Mouse (Mus musculus) kidney, adult 8-10 months (tissue): ENCODE data around the gene Macc1.

Source experiments
- DNase-seq, 2 experiments: peaks; one replicate each; pipeline ENCODE4 v3.0.0; 2022

The Macc1 gene

DNA sequence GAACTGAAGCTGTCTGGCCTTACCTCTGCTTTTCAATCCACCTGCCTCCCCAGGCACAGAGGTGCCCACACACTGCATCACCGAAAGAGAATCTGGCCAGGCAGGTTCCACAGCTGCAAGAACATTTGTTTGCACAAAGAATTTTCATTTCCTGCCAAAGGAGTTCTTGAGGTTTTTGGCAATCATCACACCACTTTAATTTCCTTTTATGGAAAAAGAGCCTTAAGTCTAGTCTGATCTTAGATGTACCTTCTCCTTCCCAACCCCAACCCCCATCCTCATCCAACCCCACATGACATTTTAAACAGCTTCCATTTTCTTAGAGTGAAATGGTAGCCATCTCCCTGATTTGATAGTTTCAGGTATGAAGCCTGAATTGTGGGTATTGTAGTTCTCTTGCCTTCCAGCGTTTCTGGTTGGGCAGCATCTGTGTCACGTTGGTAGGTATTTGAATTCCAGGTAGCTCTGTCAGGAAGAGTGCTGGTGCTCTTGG lies 76.2 kb downstream of the Macc1 start:
- peak; percentile 17 to 38 for DNase-seq

DNA sequence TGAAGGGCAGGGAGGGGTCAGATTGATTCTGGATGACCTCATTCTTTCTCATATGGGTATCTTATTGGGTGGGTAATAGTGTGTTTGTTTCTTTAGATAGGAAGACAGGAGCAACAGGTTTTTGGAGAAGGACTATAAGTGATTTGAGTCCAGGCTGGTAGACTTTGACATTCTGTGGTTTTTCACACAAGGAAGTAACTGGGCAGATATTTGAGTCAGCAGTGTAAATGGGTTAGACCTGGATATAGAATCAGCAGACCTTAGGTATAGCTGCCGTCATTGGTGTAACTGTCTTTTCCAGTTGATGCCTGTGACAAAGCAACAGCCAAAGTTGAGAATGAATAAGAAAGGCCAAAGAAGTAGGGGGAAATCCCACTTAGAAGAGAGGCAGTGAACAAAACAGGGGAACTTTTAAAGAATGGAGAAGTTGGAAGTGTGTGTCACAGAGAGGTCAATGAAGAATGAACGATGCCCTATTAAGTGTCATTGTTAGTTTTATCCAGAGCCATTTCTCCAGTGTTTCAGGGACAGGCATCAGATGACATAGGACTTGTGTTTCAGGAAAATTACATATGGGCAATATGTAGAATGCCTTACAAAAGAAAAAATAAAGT lies 84.1 kb downstream of the Macc1 start:
- DNase-seq, result no peak

DNA sequence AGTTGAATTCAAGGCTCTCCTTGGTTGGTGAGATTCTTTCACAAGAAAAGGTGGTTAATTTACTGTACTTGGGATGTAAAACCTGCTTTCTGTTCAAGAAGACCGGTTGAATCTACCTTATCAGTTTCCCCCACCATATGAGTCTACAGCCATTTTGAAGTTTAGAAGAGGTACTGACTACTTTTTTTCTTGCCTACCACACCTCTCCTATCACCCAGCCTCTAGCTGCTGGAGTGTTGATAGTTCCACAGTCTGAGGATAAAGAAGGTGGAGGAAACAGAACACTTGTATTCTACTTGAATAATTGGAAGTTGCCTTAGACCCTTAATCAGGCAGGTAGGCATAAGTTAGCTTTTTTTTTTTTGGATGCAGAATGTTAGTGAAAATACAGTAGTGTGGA lies 88.2 kb downstream of the Macc1 start:
- DNase-seq, result no peak

DNA sequence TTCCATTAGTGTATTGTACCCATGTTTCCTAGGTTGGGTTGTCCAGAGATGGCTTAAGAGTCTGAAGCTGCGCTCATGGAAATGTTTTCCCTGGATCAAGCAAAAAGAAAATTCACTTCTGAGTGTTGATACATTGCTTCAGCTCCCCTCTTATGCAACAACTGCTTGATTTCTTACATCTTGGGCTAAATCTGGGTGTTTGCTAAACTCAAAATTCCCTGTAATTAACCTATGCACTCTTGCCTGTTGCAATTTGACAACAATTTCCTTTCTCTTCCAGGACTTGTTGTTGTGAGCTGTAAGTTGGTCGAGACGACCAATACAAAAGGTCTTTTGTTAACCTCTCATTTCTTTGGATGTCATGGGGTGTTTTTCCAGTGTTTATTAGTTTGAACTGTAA lies 88.7 kb downstream of the Macc1 start:
- peak in 1 of 2 experiments; percentile 12 for DNase-seq

DNA sequence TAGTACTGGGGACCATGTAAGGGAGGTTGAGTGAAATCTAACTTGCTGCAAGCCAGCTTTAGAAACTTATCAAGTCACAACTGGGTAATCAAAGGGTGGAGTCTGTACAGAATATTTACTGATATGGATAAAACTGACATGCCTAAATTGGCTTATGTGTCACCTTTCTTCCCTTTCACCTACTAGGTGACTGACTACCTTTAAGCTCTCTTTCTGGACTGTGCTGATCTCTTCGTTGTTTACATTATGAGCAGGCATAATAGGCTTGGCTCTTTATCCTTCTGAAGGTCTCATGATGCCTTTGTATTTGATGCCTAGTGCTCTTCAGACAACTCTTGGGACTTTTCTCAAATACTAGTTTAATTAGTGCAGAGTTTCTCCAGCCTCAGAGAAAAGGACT lies 90.7 kb downstream of the Macc1 start:
- DNase-seq, result no peak

DNA sequence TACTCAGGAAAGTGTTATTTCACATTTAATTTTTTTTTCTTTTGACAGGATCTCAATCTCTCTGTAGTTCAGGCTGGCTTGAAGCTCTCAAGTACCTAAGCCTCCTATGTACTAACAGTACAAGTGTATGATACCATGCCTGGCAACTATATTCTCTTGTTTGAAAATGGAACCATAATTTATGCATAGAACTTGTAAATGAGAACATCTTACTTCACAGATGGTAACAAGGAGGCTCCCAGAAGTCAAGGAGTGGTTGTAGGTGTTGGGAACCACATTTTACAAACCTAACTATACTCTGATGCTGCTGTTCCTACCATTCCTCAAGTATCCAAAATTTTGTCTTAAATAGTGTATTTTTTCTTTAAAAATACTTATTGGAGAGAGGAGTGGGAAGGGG lies 96.5 kb downstream of the Macc1 start:
- DNase-seq, result no peak

DNA sequence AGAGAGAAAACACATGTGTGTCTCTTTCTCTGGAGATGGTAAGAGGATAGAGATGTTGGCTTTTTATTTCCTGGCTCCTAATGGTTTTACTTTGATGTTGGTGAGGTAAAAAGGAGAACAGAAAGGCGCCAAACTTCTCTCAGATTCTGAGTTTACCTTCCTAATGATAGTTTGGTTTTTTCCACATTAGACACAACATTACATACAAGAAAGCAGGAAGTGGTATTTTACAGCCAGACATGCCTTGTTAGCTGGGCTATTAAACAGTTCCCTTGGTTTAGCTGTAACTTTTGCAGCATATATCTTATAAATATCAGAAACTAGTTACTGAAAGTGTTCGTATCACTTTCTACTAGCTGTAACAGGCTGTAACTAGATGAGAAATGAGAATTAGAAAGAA lies 96.9 kb downstream of the Macc1 start:
- no peak for DNase-seq

DNA sequence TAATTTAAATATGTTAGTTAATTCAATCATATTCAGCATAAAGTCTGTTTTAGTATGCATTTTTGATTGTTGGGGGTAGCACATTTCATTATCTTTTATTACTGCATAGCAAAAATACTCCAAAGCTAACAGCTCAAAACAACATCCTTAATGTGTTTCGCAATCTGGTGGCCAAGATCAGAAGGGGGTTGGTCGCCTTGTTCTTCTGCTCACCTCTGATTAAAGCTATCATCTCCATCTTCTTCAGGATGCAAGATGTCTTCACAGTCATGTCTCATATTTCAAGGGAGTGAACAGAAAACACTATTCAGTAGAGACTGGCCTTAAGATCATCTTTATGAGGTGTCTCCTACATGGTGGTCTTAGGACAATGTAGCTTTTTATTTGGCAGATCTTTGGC lies 97.9 kb downstream of the Macc1 start:
- no peak for DNase-seq

DNA sequence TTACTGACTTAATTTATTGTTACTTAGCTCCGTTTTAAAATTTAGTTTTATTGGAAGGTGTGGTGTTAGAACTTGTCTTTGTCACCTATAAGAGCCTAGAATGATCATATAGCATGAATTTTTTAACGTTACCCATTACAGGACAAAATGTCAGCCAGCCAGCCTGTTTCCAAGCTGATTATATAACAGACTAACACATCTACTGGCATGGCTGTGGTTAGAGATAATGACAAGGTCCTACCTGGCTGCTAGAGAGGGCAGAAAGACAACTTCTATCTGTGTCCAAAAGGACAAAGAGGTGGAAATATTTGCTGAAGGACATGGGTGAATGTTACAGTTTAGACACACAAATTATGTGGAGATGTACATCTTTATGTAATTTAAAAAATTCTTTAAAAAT lies 101.8 kb downstream of the Macc1 start:
- DNase-seq, result no peak

DNA sequence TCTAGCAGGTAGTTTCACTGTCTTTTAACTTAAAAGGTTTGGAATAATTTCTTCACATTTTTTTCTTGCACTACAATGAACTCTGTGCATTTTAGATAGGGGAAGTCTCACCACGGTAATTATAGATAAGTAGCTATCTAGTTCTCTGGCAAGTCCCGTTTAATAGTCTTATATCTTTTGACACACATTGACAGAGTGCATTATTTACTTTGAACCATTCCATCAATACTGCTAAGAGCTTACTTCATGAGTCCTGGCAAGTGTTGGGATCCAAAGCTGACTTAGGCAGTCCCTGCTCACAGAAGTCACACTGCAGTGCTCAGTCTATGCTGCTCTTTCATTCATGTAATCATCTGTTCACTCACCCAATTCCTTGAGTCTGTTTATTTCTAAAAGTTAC lies 111.7 kb downstream of the Macc1 start:
- no peak for DNase-seq

DNA sequence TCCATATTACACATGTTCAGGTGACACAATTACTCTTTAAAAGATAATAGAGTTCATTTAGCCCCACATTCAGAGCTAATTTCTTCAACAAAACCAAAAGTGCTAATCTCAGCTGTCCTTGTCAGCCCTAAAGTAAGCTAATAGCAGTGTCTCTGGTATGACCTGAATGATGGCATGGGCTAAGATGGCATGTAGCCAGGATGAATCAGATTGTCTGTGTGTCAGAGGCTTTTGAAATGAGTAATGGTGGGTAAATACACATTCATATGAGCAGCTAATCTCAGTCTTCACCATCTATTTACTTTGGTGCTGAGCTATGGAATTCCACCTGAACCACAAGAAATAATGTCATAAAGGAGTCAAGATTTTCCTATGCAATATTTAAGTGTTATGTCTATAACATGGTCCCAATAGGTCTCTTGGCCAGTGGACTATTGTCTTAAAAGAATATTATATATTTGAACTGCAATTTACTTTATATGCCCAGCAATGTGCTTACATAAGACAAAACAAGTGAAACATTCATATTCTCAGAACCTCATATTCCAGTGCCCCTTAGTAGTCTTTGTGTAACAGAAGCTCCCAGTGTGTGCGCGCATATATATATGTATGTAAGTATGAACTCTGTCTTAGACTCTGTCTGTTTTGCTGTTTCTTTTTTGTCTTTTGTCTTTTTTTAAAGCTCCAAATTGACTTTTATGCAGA lies 112.3 kb downstream of the Macc1 start:
- no peak for DNase-seq

DNA sequence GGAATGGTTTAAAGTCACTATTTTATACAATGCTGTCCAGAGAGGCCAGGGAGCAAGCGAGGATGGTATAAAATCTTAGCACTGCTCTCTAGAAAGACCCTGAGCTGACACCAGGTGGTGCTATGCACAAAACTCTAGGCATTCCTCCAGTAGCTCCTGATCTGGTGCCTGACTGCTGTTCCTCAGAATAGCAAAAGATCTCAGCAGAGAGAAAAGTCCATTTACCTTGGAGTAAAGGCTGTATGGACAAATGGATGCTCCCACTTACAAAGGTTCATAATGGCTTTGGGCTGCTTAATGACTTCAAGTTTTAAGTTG lies 112.8 kb downstream of the Macc1 start:
- peak; percentile 32 to 66 for DNase-seq

DNA sequence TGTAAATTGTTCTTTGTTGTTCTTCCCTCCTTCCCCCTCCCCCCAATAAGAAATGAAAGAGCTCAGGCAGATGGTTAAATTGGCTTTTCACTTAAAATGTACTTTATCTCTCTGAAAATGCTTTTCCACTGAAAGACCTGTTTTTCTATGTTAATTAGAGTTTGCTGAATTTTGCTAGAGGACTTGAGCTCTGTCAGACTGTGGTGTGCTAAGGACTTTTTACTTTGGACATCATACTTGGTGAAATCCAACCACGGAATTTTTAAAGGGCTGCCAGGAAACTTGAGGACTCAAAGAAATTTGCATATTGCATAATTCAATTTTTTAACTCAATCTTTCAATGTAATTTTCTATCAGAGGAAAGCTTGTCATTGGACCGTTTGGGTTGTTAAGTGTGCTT lies 126.7 kb downstream of the Macc1 start:
- peak in 1 of 2 experiments; percentile 8 for DNase-seq

DNA sequence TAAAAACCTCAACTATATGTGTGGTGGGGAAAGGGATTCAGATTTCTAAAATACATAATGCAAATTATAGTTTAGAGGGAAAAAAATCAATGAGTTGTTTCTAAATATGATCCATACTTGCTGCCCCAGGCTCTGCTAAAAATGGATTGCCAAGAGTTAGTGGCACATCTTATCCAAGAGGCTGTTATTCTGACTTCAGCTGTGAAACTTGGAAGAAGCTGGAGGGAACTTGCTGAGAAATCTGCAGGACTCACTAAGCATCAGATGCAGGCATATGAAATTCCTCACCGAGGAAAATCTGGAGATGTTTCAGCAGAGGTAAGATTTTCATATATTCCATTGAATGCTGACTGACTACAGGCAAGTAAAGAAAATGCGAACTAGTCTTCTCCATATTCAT lies 136.0 kb downstream of the Macc1 start:
- DNase-seq, result no peak

DNA sequence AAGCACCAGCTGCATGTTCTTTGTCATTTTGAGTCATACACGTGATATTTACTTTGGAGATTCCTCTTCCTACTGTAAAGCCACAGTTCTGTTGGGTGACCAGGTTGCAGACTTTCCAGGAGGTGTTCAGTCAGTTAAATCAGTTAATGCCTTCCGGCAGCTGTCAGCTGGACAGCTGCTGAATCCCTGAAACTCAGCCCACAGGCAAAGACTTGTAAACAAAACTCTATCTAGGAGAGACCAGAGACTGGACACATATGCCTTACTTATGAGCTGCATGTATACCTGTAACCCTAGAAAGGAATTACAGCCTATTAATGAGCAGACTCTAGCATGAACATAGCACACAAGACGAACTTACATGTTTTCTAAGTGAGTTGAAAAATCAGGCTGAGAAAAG lies 137.2 kb downstream of the Macc1 start:
- no peak for DNase-seq

DNA sequence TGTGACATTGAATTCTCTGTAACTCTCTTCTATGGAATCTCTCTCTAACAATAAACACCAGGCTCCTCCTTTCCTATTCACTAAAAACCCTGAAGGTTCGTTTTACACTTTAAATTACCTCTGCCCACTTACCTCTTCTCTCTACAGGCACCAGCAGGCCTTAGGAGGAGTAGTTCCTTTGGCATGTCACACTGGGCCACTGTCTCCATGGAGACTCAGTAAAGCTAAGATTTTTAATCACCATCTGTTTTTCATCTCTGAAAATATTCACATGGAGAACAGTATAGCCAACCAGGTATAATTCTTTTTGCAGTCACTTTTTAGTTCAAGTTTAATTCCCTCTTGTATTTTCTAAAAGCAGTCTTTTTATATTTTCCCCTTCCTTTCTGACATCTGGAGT lies 140.0 kb downstream of the Macc1 start:
- no peak for DNase-seq

DNA sequence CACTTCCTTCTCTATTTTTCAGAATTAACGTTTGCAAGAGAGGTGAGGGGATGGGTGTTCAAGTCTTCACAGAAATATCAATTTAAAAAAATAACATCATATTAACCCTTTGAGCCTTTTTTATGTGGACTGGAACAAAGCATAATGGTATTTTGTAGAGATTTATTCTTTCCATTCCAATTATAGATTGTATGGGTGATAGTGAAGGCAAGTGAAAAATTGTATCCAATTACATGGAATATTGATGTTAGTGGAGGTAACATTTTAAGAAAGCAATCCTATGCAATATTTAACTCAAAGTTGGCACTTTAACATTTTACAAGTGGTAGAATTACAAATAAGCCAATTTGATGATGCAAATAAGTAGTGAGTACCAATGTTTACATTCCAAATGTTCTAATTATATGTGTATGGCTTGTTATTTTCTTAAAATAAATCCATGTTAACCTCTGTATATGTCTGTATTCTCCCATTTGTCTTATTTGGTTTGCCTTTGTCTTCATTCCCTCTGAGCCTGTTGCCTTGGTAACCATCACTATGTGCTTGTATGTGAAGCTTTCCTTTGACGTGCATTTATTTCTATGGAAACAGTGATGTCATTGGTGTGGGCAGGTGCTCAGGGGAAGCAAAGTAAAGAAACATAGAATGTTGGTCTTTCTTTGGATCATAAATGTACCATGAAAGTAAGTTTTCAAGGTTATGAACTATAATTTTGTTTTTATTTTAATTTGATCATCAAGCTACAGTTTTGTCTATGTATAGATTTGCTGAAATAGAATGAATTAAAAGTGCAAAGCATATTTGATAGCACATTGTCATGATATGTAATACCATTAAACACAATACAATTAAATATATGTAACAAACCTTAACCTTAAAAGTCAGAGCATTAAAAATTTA lies 150.2 kb downstream of the Macc1 start:
- no peak for DNase-seq

DNA sequence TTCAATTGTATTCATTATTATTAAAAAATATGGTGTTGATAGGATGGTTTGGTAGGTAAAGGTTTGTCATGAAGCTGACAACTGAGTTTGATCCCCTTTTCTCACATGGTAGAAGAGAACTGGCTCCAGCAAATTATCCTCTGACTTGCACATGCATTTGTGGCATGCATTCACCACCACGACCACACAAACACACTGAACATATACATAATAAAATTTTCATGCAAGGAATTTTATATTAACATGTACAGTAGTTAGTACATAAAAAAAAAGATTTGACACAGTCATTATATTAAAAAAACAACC lies 150.8 kb downstream of the Macc1 start:
- no peak for DNase-seq

DNA sequence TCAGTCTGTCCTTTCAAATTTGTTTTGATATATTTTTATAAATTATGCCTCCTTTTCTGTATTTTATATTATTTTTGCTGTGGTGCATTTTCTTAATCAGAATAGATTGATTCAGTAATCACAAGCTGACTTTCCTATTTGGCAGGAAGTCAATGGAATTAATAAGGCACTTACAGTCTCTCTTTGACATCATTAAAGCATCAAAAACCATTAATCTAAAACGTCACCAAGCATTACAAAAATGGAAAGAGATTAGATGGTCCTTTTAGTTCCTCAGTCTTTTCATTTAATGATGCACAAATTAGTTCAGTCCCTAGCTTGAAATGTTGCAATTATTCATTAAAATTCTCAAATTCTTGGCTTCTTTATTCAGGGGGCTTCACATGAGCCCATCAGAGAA lies 153.6 kb downstream of the Macc1 start:
- DNase-seq, result no peak

DNA sequence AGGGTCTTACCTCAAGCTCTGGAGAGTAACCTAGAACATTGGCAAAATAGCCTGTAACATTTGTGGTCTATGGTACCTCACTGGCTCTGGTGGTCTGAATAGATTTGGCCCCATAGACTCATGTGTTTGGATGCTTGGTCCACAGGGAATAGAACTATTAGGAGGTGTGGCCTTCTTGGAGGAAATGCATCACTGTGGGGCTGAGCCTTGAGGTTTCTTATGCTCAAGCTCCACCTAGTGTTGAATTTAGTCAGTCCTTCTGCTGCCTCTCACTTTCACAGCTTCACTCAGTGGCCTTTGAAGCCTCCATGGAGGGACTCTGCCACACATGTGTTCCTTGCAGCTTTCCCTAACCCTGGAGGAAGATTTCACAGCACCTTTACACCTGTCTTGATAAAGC lies 156.2 kb downstream of the Macc1 start:
- DNase-seq, result peak; percentile 4 to 5

DNA sequence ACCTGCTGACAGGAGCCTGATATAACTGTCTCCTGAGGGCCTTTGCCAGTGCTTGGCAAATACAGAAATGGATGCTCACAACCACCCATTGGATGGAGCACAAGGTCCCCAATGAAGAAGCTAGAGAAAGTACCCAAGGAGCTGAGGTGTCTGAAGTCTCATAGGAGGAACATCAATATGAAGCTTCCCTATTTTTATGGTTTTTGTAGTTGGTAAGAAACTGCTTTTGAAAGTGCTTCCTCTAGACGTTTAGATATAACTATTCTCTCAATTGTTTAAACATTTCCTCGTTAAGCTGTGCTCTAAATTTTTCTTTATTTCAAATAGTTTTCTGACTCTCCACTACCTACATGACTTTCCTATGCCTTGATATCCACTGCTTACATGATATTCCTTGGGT lies 169.2 kb downstream of the Macc1 start:
- no peak for DNase-seq

DNA sequence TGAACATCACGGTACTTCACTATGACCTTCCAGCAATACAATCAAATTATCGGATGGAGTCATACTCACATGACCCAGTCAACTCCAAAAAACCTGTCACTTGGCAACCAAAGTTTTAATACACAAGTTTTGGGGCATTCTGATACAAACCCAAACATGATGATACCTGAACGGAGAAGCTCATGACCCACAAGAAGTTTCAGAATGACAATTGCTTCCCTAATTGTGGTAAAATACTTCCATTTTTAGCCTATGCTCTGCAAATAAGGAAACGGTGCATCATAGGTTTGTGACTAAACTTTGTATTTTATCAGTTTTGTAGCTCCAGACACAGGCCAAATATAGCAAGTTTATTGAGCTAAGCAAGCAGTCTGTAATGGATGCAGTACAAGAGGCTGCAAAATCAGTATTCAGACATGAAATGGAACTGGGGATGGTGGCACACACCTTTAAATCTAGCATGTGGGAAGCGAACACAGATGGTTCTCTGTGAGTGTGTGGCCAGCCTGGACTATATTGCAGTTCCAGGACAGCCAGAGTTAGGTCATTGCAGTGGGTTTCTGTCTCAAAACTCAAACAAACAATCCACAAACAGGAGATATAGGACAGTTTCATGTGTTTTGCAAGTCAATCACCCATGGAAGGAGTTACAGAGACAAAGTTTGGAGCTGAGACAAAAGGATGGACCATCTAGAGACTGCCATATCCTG lies 170.0 kb downstream of the Macc1 start:
- no peak for DNase-seq

DNA sequence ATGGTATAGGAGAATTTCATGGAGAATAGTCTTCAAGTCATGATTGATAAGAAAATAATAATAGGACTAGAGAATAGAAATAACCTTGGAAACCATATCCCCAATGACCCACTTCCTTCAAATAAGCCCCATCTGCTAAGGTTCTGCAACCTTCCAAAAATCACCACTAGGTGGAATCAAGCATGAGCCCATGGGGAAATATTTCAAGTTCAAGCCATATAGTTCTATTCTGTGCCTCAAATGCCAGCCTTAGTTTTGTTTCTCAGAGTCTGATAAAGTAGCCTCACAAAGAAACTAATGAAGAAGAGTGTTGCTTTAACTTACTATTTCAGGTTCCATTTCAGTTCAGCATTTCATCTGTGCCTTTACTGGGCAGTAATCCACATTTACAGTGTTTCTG lies 197.1 kb downstream of the Macc1 start:
- no peak for DNase-seq
